Mouse (Mus musculus) thymus, adult 2 months (tissue): ENCODE results near the gene Ldb2.

ENCODE experiments used
- CTCF ChIP-seq: fragments of 200-500 bp; IDR thresholded peaks from 2 replicates; pipeline ENCODE4 v1.5.1; 2012; ENCODE audit warnings: mild to moderate bottlenecking, control low read depth, low read length, moderate library complexity, borderline replicate concordance; ENCODE audit not compliant: control insufficient read depth, poor library complexity, insufficient read depth; ENCODE audit errors: extremely low read depth
- POLR2A ChIP-seq: fragments of 200-500 bp; IDR thresholded peaks from 2 replicates; pipeline ENCODE4 v1.6.1; 2012; ENCODE audit warnings: mild to moderate bottlenecking, low read length, control low read depth, moderate library complexity; ENCODE audit not compliant: control insufficient read depth, poor library complexity, insufficient read depth; ENCODE audit errors: extremely low read depth

DNA sequence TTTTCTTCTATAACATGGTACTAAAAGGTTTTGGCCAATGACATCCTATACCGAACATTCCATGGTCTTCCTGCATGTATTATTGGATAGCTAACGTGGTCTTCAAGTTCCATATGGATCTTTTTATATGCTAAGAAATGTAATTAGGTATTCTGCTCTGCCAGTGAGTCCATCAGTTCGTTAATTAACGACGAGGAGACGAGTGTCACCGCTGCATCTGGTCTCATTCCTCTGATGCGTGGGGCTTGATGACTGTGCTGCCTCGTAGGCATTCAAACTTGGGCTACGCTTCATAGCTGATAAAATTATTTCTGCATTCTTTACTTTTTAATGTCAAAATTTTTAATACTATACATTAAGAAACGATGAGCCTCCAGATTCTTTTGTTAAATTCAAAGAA, 251.0 kb downstream of the Ldb2 start:
- TF ChIP-seq POLR2A (no peak), CTCF (no peak)
